Mouse (Mus musculus) adrenal gland, adult 10 weeks (tissue): ENCODE results near the gene Cyp26b1. TPM values are rescaled to one million over a fixed set of nuclear protein-coding genes. Genes with fewer than 3 reads are reported as not detected.

Experiments used
- polyA plus RNA-seq: library from polyadenylated mRNA; stranded (reverse); fragments of 350-450 nt; fragmentation: Illumina TruSeq; extraction: RNeasy Lipid Tissue Mini Kit (QIAGEN cat#74804); gene quantifications from one replicate; pipeline ENCODE4 v1.2.3, GENCODE M21; 2014; ENCODE audit warnings: low read depth, low replicate concordance

Cyp26b1 gene
- polyA plus RNA-seq: 2.2 TPM

GRCm38 (mm10) chr6:84593693-84594092 is at the start of gene Cyp26b1:
Gene Cyp26b1 (minus strand): TSS chr6:84593908.

